Mouse (Mus musculus): Measurements from ENCODE around the gene Zfp609.
"Not testable (repeated sequence)": the region's sequence is repeated elsewhere in the genome, so short reads cannot be mapped to it uniquely, and the experiment has no call there.

Zfp609 gene

DNA sequence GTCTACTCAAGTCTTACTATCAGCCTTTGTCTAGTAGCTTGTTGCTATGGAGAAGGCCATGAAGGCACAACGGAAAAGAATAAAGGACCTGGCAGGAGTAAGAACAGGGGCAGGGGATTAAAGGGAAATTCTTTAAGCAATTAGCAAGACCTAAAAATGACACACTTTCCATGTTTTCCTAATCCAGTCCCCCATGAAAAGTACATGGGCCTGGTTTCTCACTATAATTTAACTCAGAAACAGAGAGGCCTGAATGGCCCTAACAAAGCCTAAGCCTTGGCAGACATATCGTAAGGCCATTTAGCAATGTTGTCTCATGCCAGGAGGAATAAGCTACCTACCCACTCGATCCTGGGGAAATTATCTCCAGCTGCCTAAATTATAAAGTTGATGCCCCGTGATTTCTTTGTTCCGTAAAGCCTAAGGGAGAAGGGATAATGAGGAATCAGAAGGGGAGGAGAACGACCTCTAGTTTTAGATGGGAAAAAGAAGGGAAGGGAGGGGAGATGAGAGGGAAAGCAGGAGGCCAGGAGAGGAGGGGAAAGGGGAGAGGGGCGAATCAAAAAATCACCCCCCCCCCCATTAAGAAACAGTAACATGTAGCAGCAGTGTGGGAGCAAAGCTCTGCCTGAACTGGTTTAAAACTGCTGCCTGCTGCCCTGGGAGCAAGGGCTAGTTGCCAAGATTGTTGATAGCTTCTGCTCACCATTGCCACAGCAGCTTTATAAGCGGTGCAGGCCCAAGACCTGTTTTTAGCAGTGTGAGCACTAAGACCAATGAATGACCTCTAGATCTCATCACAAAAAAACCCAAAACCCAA is 102.7 kb downstream of the Zfp609 start:
- CTCF ChIA-PET = interaction anchor here (0.6 kb wide), 1 partner anchor 1630 kb away, joined by 4 read pairs; no protein-coding TSS in a partner anchor

DNA sequence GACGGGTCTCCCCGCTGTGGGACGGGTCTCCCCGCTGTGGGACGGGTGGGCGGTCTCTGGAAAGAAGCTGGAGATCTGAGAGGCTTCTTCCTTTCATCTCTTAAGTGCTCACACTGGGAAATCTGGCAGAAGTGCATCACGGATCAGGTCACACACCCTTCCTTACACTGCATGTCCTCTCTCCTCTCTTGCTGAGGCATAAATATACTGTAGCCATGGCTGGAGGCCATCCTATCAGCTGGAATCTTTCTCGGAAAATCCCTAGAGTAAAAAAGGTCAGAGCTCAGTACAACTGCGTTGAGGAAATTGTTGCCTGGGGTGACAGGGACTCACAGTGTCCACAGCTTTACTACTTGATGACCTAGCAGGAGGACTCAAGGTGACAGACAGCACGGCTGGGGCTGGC is 106.2 kb downstream of the Zfp609 start:
- CTCF ChIA-PET = no interaction called here

DNA sequence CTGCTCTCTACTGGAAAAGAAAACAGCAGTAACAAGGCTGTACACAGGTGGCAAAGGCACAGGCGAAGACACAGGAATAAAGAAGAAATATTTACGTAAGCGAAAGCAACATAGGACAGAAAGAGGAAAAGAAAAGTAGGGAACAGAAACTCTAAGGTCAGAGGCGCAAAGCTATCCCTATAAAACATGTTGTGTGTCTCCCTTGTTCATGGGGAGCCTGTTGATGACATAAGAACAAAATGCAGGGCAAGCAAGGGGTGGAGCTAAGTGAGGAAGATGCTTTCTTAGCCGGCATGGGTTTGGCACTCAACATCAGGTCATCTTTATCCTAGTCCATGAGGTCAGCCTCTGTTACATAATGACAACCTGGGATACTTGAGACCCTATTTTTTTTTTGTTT is 109.2 kb downstream of the Zfp609 start:
- CTCF ChIA-PET = interaction anchor here (1.1 kb wide), 1 partner anchor 18 kb away, joined by 3 read pairs; no protein-coding TSS in a partner anchor

DNA sequence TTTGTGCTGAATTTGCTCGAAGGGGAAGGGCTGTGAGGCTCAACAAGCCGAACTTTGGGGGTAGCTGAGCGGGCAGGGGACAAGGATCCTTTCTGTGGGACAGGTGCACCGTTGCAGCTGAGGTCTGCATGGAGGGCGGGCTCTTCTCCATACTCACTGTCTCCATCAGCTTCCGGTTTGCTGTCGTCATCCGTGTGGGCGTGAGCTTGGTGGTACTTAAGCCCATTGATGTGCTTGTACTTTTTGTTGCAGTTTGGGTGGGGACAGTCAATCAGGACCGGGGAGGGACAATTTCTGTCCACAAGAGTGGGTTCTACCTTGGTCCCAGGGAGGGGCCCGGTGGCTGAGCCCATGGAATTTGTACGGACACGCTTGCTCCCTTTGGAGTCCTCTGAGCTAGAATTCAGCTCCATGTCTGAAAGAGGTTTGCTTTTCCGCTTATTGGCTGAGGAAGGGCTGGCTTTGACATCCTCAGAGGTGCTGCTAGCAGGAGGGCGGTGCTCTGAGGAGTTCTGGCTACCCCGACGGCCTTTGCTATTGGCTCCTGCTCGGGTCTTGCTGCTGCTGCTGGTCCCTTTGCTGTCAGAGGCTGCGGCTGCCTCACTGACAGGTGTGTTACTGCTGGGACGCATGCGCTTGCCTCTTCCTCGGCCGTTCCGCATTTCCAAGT is 123.3 kb downstream of the Zfp609 start:
- CTCF ChIA-PET = no interaction called here

DNA sequence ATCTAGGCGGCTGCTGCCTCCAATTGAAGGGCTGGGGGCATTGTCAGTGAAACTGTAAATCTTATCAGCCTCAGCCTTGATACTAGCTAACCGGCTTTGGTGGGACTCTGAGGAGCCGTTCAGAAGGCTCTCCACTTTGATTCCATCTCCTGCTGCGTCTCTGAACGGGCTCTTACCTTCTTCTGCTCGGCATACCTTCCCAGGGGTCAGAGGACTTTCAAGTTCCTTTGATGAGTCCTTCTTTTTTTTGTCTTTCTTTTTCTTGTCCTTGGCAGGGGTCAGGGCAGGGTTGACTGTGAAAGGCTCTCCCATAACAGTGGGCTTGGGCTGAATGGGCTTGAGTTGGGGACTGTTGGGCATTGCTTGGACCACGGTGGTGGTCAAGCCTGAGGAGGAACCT is 124.1 kb downstream of the Zfp609 start:
- CTCF ChIA-PET = no interaction called here

DNA sequence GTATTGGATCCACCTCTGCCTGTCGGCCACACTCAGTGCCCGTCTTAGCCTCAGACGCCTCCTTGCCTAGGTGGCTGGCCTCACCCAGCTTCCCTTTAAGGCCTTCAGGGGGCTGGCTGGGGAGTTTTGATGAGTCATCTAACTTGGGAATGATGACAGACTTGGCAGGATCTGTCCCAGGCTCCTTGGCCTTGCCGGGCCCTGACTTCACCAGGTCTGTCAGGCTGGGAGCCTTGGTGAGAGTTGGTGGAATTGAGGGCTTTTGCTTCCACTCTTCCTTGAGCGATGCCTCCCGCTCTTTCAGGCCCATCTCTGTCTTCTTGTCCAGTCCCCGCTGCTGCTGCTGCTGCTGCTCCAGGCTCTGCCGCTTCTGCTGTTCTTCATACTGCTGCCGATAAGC is 125.1 kb downstream of the Zfp609 start:
- CTCF ChIA-PET = no interaction called here

DNA sequence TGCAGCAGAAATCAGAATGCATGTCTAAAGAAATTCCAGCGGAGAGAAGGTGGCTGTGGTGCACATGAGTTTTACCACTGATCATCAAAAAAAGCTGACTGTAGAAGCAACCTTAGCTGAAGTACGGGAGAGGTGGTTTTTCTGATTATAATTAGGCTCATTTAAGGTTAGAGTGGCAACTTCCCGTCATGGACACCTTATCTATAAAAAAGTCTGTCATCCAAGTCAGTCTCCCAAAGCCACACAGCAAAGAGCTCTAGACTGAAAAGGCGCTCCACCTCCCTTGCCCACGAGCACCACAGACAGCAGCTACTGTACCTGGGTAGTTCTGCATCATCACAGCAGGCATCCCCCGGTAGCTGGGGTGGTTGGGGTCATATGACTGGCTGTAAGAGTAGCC is 126.9 kb downstream of the Zfp609 start:
- CTCF ChIA-PET = no interaction called here

DNA sequence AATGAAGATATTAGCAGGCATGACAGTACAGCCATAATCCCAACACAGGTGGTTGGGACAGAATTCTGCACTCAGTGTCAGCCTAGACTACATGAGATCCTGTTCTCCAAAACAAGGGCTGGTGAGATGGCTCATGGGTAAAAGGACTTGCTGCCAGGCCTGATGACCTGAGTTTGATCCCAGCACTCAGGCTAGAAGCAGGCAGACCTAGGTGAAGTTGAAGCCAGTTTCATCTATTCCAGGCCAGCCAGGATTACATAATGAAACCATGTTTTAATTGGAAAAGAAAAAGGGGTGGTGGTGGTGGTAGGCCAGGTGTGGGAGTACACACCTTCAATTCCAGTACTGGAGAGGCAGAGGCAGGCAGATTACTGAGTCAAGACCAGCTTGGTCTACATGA is 129.4 kb downstream of the Zfp609 start:
- CTCF ChIA-PET = no interaction called here

DNA sequence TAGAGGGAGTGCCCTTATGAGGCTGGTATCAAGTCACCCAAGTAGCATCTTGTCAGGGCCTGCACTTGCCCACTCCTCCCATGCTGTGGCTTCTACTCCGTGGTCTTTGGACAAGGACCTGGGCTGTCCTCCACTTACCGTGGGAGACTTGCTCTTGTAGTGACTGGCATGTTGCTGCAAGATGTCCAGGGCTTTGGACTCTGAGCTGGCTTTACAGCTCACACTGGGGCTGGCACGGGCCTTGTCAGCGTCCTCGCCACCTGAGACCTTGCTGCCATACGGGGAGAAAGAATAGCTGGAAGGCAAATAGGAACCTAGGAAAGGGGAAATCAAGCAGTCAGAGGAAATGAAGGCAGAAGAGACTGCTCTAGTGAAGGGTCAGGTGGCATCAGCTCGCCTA is 130.0 kb downstream of the Zfp609 start:
- CTCF ChIA-PET = no interaction called here

DNA sequence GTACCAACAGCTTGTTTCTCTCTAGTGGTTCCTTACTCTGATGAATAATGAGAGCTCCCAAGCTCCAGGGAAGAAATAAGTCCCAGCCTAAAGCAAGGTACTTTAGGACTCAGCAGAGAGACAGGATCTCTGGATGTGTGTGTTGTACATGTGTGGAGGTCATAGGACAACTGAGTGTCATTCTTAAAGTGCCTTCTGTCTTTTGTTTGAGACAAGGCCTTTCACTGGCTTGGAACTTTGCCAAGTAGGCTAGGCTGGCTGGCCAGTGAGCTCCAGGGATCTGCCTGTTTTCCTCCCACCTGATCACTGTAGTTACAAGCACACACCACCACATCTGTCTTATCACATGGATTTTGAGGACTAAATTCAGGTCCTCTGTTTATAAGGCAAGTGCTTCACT is 131.0 kb downstream of the Zfp609 start:
- CTCF ChIA-PET = no interaction called here

DNA sequence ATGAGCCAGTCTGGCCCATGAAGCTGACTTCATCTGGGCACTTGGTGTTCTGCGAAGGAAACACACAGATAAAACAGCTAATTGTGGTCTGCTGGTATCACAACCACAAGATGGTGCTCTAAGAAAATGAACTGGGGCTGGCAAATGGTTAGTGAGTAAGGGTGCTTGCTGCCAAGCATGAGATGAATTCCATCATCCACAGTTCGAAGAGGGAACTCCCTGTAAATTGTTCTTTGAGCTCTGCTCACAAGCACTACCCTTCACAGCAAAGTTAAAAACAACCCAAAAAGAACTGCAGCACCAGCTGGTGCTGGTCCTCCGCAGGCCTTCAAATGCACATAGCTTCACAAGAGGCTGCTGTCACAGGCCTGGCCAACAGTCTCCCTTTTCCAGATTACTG is 131.7 kb downstream of the Zfp609 start:
- CTCF ChIA-PET = no interaction called here

DNA sequence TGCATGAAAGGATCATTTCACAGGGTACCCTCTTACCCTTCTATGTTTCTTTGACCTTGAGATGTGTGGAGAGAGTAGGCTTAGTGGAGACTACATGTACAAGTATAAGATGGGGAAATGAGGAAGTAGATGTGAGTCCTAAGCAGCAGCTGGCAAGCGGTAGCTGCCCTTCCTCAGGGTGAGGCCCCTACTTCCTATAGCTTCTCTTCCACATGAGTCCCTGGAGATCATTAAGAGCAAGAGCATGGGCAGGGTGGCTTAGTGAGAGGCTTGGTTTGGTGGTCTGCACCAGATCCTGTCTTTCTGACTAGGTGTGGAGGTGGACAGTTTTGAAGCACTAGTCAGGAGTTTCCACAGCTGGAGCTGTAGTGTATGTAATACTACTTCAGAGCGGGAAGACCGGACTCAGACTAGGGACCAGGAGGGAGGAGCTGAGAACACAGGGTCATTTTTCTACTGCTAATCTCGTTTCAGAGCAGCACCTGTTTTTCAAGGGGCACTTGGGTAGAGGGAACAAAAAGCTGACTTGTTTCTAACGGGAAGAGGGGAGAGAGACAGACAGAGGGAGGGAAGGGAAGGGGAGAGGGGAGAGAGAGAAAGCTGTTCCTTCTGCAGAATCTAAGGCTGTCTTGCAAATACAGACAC is 134.3 kb downstream of the Zfp609 start:
- CTCF ChIA-PET = interaction anchor here (0.6 kb wide), 1 partner anchor 126 kb away, joined by 6 read pairs; no protein-coding TSS in a partner anchor

DNA sequence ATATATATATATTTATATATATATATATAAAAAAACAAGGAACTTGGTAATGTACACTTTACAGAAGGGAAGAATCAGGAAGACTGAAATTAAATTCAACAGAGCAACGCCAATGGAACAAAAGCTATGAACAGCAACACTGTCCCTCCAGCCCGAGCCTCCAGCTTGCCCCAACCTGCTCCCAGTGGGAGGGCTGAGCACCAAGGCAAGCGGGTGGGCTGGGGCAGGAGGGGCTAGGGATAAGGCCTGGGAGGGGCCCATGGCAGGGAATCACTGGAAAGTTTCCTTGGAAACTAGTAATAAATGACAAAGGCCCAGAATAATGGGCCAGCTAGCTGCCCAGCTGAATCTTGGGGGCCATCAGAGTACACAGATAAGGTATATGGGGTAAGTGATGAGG is 134.9 kb downstream of the Zfp609 start:
- CTCF ChIA-PET = no interaction called here

DNA sequence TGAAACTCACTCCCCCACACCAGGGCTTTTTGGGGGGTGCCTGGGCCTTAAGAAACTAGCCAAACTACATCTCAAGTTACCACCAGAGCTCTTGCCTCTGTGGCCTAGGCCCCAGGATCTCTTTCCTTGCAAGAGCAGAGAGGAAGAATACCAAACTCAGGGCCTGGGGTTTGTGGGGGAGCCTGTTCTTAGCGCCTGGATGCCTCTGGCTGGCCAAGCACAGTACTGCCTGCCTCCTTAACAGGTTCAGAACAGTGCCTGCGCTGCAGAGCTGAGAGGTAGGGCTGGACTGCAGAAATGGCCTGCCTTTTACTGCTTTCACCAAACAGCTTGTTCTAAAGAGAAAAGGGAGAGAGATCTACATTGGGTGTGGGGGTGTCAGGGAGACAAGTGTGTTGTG is 137.5 kb downstream of the Zfp609 start:
- CTCF ChIA-PET = not testable (repeated sequence)

DNA sequence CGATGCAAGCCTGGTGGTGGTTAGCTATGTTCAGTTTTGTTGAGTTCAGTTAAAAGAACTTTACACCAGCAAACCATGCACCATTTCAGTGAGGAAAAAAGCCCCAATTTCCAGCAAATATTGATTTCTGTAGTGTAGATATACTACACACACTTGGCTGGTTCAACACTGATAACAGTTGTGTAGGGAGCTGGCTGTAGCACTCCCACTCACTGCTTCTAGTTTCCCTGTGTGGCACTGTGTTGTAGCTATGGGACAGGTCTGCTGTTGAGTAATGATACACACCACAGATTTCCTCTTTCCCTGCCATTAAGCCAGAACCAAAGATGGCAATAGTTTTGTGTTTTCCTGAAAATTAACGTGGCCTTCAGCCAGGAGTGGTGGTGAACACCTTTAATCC is 142.7 kb downstream of the Zfp609 start:
- CTCF ChIA-PET = no interaction called here

DNA sequence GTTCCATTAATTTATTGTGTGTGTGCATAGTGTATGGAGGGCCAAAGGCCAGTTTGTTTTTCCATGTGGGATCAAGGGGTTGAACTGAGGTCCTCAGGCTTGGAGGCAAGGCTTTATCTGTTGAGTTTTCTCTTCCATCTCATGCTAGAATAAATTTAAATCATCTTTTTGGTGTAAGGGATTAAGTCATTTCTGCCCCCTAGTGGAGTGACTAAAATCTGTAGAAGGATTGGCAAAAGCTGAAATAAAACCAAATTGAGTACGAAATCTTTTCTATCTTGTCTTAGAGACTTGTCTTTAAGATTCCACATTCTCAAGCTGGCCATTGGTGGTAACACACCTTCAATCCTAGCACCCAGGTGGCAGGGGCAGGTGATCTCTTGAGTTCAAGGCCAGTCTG is 144.4 kb downstream of the Zfp609 start:
- CTCF ChIA-PET = no interaction called here

DNA sequence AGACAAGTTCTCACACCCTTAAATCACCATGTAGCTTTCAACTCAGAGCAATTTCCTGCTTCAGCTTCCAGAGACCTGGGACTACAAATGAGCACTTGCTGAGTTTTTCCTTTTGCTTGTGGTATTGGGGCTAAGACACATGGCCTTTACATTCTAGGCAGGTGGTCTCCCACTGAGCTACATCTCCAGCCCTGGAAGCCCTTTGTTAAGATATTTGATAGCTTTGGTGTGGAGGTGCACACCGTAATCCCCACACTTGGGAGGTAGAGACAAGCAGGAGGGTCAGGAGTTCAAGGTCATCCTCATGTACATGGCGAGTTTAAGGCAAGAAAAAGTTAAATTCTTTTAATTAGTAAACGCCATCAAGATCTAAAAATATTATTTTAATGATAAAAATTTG is 145.2 kb downstream of the Zfp609 start:
- CTCF ChIA-PET = interaction anchor here (0.6 to 0.7 kb wide), 3 partner anchors 16 to 91 kb away, joined by 3 to 15 read pairs (median 5); no protein-coding TSS in a partner anchor

DNA sequence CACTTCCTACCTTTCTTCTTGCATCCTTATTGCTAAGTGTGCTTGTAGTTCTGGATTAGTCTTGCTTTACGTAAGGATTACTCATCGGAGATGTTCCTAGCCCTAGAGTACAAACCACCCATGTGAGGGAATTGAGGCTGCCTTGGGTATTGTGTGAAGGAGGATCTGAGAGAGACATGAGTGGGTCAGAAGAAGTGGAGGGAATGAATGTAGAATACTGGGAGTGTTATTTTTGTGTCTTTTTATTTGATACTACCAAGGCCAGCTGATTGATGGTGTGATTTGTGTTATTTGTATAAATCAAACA is 145.8 kb downstream of the Zfp609 start:
- CTCF ChIA-PET = no interaction called here

DNA sequence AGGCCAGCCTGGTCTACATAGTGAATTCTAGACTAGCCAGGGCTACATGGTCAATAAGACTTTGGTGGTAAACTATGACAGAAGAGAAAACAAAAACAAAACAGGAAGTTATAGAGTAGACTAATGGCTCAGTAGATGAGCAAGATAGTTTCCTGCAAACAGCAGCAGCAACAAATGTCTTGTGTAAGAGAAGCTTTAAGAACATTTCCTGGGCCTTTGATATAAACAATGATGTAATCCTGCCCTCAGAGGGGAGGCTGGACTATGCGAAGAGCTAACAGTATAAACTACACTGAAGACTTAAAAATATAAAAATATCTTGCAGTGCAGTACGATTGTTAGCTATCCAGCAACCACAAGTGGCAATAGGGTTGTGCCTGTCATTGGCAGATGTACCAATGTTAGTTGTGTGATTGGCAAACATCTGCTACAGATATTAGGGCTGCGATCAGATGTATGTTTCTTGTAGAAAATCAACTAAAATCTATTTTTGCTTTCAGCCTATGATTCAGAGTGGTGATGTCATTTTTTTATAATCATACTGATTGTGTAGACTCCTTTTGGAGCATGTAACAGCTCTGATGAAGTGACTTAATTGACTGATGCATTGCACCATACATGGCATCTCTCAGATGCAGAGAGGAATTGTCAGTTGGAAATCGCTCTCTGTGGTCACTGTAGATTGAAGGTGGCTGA is 146.3 kb downstream of the Zfp609 start:
- CTCF ChIA-PET = no interaction called here

DNA sequence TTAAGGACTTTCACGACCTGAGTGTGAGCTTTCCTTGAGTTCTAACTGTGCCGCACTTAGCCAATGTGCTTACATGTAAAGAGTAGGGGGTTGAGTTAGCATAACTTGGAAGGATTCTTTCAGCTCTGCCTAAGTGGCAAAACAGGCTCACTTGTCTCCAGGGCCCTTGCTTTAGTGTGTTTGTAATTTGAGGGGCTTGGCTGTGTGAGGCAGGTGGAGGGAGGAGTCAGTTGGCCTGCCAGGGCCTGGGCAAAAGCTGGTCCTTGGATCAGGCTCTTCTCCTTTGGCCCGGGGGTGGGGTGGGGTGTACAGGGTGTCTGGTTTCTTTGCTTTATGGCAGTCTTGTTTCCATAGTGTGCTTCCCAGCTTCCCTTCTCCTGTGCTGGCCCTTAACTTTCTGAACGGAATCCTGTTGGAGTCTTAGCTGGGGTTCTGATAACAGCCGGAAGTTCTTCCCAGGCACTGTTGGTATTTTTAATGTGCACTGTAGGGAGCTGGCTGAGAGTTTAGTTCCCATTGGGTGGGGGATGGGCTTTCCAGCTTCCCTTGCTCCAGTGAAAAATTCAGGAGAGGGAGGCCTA is 148.1 kb downstream of the Zfp609 start:
- CTCF ChIA-PET = interaction anchor here (0.6 kb wide), 1 partner anchor 58 kb away, joined by 4 read pairs; no protein-coding TSS in a partner anchor

DNA sequence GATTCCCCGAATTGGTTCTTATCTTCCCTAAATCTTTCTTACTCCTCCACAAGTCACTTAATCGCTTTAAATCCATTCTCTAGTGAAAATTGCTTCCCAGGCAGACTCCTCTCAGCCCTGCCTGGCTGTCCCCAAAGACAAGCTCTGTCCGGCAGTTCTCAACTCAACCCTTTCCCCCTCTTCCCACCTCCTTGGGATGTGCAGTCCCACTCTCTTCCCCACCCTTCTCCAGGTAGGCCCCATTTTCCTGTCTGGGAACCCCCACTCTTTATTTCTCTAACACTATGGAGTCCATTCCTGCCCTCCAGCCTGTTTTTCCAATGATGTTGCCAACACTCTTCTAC is 150.3 kb downstream of the Zfp609 start:
- CTCF ChIA-PET = no interaction called here

Data from spleen, embryonic (tissue).